In the genomic region with DNA sequence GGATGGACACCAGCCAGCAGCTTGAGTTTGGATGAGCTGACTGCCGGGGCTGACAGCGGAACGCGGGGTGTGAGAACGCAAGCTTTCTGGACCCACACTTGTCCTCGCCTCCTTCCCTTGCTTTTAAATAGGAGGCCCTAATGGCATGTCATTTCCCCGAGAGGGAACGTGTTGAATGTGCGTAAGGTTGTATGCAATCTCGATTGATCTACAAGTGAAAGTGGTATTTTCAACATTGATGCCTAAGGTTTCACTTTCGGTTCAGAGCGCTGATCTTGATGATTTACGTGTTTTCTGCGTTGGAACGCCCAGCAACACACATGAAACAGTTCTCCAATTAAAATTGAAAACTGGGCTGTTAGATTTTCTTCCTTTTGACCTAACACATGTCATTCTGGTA, we compare ENCODE assay signal across 8 mouse cellular contexts. TPM values are rescaled to one million over a fixed set of nuclear protein-coding genes. Genes with fewer than 3 reads are reported as not detected.
DNase-seq lines count a peak whose midpoint lies in the region; ATAC-seq and TF ChIP-seq lines count a peak whose summit lies in the region.

No protein-coding gene starts in this region.

- H3K27me3 ChIP-seq in kidney, postnatal 0 days (ENCODE audit: insufficient read depth, low read length), result no peaks in the 10 kb centered on the region
- no peaks in the 10 kb centered on the region for H3K27me3 ChIP-seq in forebrain, embryonic 10.5 days (ENCODE audit: poor library complexity, severe bottlenecking)
- H3K27me3 ChIP-seq in limb, embryonic 12.5 days, result no peaks in the 10 kb centered on the region
- H3K27me3 ChIP-seq in neural tube, embryonic 13.5 days, result no peaks in the 10 kb centered on the region

- H3K4me3 ChIP-seq in kidney, postnatal 0 days (replicated peaks; ENCODE audit: low read depth, low read length), result peak overlapping the region; percentile 93
- H3K4me3 ChIP-seq in forebrain, embryonic 10.5 days, result peak overlapping the region; percentile 71
- peak overlapping the region; percentile 81 for H3K4me3 ChIP-seq in limb, embryonic 12.5 days (replicated peaks)
- peak overlapping the region; percentile 90 for H3K4me3 ChIP-seq in neural tube, embryonic 13.5 days

- H3K9ac ChIP-seq in kidney, postnatal 0 days (ENCODE audit: low read depth, low read length), result peak overlapping the region; percentile 93
- peak overlapping the region; percentile 73 for H3K9ac ChIP-seq in limb, embryonic 12.5 days (replicated peaks)
- H3K9ac ChIP-seq in neural tube, embryonic 13.5 days, result peak overlapping the region; percentile 89

- peaks cover 19% of the 10 kb centered on the region for H3K36me3 ChIP-seq in kidney, postnatal 0 days (ENCODE audit: insufficient read depth, low read length)
- H3K36me3 ChIP-seq in forebrain, embryonic 10.5 days (replicated peaks), result peaks cover 21% of the 10 kb centered on the region
- peaks cover 26% of the 10 kb centered on the region for H3K36me3 ChIP-seq in limb, embryonic 12.5 days
- peaks cover 21% of the 10 kb centered on the region for H3K36me3 ChIP-seq in neural tube, embryonic 13.5 days

- ATAC-seq in kidney, postnatal 0 days (replicated peaks; ENCODE audit: low FRiP score, low read depth), result 0 out of 2 replicates have a peak, but pooled peaks have one; percentile 0
- no peak for ATAC-seq in limb, embryonic 12.5 days (ENCODE audit: insufficient number of reproducible peaks, insufficient read depth, low FRiP score, low TSS enrichment, low read depth)
- ATAC-seq in neural tube, embryonic 13.5 days (ENCODE audit: low read depth), result peak; percentile 6; the same call in 1 of the 2 replicates

- H3K9me3 ChIP-seq in kidney, postnatal 0 days (replicated peaks; ENCODE audit: low read length), result no peaks in the 10 kb centered on the region
- no peaks in the 10 kb centered on the region for H3K9me3 ChIP-seq in forebrain, embryonic 10.5 days
- no peaks in the 10 kb centered on the region for H3K9me3 ChIP-seq in limb, embryonic 12.5 days
- no peaks in the 10 kb centered on the region for H3K9me3 ChIP-seq in neural tube, embryonic 13.5 days

- H3K4me1 ChIP-seq in kidney, postnatal 0 days (replicated peaks; ENCODE audit: insufficient read depth, low read length), result no peaks in the 10 kb centered on the region
- H3K4me1 ChIP-seq in forebrain, embryonic 10.5 days, result peaks cover 19% of the 10 kb centered on the region
- peaks cover 8% of the 10 kb centered on the region for H3K4me1 ChIP-seq in limb, embryonic 12.5 days (replicated peaks)
- peaks cover 21% of the 10 kb centered on the region for H3K4me1 ChIP-seq in neural tube, embryonic 13.5 days (replicated peaks)

- H3K4me2 ChIP-seq in kidney, postnatal 0 days (ENCODE audit: low read length), result peak overlapping the region; percentile 57
- H3K4me2 ChIP-seq in limb, embryonic 12.5 days, result peak overlapping the region; percentile 67
- H3K4me2 ChIP-seq in neural tube, embryonic 13.5 days, result peak overlapping the region; percentile 72

- peak overlapping the region; percentile 98 for H3K27ac ChIP-seq in kidney, postnatal 0 days
- peak overlapping the region; percentile 93 for H3K27ac ChIP-seq in forebrain, embryonic 10.5 days
- H3K27ac ChIP-seq in limb, embryonic 12.5 days, result peak overlapping the region; percentile 80
- H3K27ac ChIP-seq in neural tube, embryonic 13.5 days (replicated peaks), result peak overlapping the region; percentile 97

- WGBS in kidney, postnatal 0 days, result 0% methylated on average over 15 of the region's 15 CpGs
- 1% methylated on average over 15 of the region's 15 CpGs for WGBS in forebrain, embryonic 10.5 days
- WGBS in limb, embryonic 12.5 days, result 1% methylated on average over 15 of the region's 15 CpGs
- WGBS in neural tube, embryonic 13.5 days, result 1% methylated on average over 15 of the region's 15 CpGs

- TF ChIP-seq CTCF in kidney, postnatal 0 days (IDR thresholded peaks at IDR 0.05; ENCODE audit: low read depth), result no peak

- DNase-seq in kidney, postnatal 0 days (ENCODE audit: low spot score), result peak; percentile 79
- DNase-seq in kidney, adult 18-20 months, result no peak
- peak; percentile 83 for DNase-seq in MEL-GATA-1-ER (ENCODE audit: extremely low read depth, low read depth)
- no peak for DNase-seq in forebrain, embryonic 10.5 days (ENCODE audit: extremely low spot score, low spot score)
- DNase-seq in ovary, postnatal 10 days (ENCODE audit: low spot score), result no peak
- no peak for DNase-seq in ovary, adult 18-20 months (ENCODE audit: low spot score)

RNA-seq across cellular contexts. Expression of gene Nub1, which starts 0.8 kb away (rescaled TPM):
- 35.2 and 35.3 TPM in 2 replicates for polyA plus RNA-seq in kidney, postnatal 0 days (2015; fragmentation: Nextera tagmentation; extraction: Ambion mirVana)
- 26.1 and 27.0 TPM in 2 replicates for polyA plus RNA-seq in forebrain, embryonic 10.5 days (2016; fragmentation: Nextera tagmentation; extraction: Ambion mirVana)
- polyA plus RNA-seq in limb, embryonic 12.5 days (2016; fragmentation: Nextera tagmentation; extraction: Ambion mirVana), result 28.3 and 29.4 TPM in 2 replicates
- polyA plus RNA-seq in neural tube, embryonic 13.5 days (2015; fragmentation: Nextera tagmentation; extraction: Ambion mirVana), result 49.9 TPM in 2 replicates

RNA-seq across cellular contexts. Expression of gene Wdr86, which starts 44.4 kb away (rescaled TPM):
- 21.3 and 21.9 TPM in 2 replicates for polyA plus RNA-seq in kidney, postnatal 0 days (2015; fragmentation: Nextera tagmentation; extraction: Ambion mirVana)
- 22.5 and 24.5 TPM in 2 replicates for polyA plus RNA-seq in forebrain, embryonic 10.5 days (2016; fragmentation: Nextera tagmentation; extraction: Ambion mirVana)
- polyA plus RNA-seq in limb, embryonic 12.5 days (2016; fragmentation: Nextera tagmentation; extraction: Ambion mirVana), result 40.3 and 44.8 TPM in 2 replicates
- 5.8 and 7.6 TPM in 2 replicates for polyA plus RNA-seq in neural tube, embryonic 13.5 days (2015; fragmentation: Nextera tagmentation; extraction: Ambion mirVana)

Comparison
In these comparisons a context has a peak if more than half of its experiments do, and no peak if none do; other contexts are left out.
1. DNase-seq: peak in kidney, postnatal 0 days (single experiment) and MEL-GATA-1-ER (single experiment); none in kidney, adult 18-20 months (single experiment), forebrain, embryonic 10.5 days (single experiment), ovary, postnatal 10 days (single experiment) and ovary, adult 18-20 months (single experiment).
2. Peak in every context shown above with its lines, with median percentiles within 50 percentile points of each other: H3K27ac ChIP-seq, H3K4me2 ChIP-seq, H3K4me3 ChIP-seq and H3K9ac ChIP-seq.